Mouse (Mus musculus) heart, adult 8-10 months (tissue): ENCODE measurements around the gene Emc6. TPM values are rescaled to one million over a fixed set of nuclear protein-coding genes. Genes with fewer than 3 reads are reported as not detected.

Experiments
- DNase-seq: peaks from one replicate; pipeline ENCODE4 v3.0.0; 2022; ENCODE audit warnings: low spot score
- total RNA-seq, 4 experiments: library from RNA; stranded (reverse); gene quantifications; 2 replicates each; pipeline ENCODE4 v1.2.4; 2022

Gene Emc6
- total RNA-seq = 10 to 100 TPM; 80.9 to 93.8 (median 89.9) TPM

- peak; percentile 96 for DNase-seq
Observed at GRCm38 (mm10) chr11:73176608-73177508, at the start of gene Emc6, which contains the start of gene Tax1bp3. Gene Emc6, minus strand, starts transcription at chr11:73177037. Gene Tax1bp3, plus strand, starts transcription at chr11:73177083.

GRCm38 (mm10) chr11:73225856-73226255 is 49.0 kb upstream of the Emc6 start:
- DNase-seq = no peak

- DNase-seq = peak; percentile 28
Observed at GRCm38 (mm10) chr11:73223966-73224365, 47.1 kb upstream of the Emc6 start.

- DNase-seq = no peak
Observed at GRCm38 (mm10) chr11:73222846-73223245, 46.0 kb upstream of the Emc6 start.

- no peak for DNase-seq
Observed at GRCm38 (mm10) chr11:73220651-73221050, 43.8 kb upstream of the Emc6 start.

GRCm38 (mm10) chr11:73219671-73220070 is 42.8 kb upstream of the Emc6 start:
- no peak for DNase-seq

GRCm38 (mm10) chr11:73213956-73214355 is 37.1 kb upstream of the Emc6 start:
- DNase-seq = no peak

- no peak for DNase-seq
Observed at GRCm38 (mm10) chr11:73207621-73208020, 30.8 kb upstream of the Emc6 start.

- DNase-seq = no peak
Observed at GRCm38 (mm10) chr11:73205194-73205593, 28.4 kb upstream of the Emc6 start.

GRCm38 (mm10) chr11:73203895-73204294 is 27.1 kb upstream of the Emc6 start:
- peak; percentile 35 for DNase-seq

- DNase-seq = no peak
Observed at GRCm38 (mm10) chr11:73201597-73201996, 24.8 kb upstream of the Emc6 start.

- no peak for DNase-seq
Observed at GRCm38 (mm10) chr11:73201021-73201420, 24.2 kb upstream of the Emc6 start.

GRCm38 (mm10) chr11:73199879-73200278 is 23.0 kb upstream of the Emc6 start:
- DNase-seq = no peak

- DNase-seq = peak; percentile 96
Observed at GRCm38 (mm10) chr11:73199230-73199712, 22.4 kb upstream of the Emc6 start, which contains the start of gene Shpk. Gene Shpk, plus strand, starts transcription at chr11:73199460.

- peak; percentile 91 for DNase-seq
Observed at GRCm38 (mm10) chr11:73198603-73199229, 21.9 kb upstream of the Emc6 start, which contains the start of gene Ctns. Gene Ctns, minus strand, starts transcription at chr11:73199042.

GRCm38 (mm10) chr11:73198190-73198589 is 21.4 kb upstream of the Emc6 start:
- DNase-seq = no peak

GRCm38 (mm10) chr11:73194444-73194843 is 17.6 kb upstream of the Emc6 start:
- DNase-seq = no peak

- DNase-seq = no peak
Observed at GRCm38 (mm10) chr11:73193047-73193446, 16.2 kb upstream of the Emc6 start.

GRCm38 (mm10) chr11:73187231-73187630 is 10.4 kb upstream of the Emc6 start:
- no peak for DNase-seq

- DNase-seq = no peak
Observed at GRCm38 (mm10) chr11:73185872-73186615, 9.2 kb upstream of the Emc6 start.

- DNase-seq = no peak
Observed at GRCm38 (mm10) chr11:73177895-73178294, 1.1 kb upstream of the Emc6 start.

GRCm38 (mm10) chr11:73177509-73177875 is 655 bp upstream of the Emc6 start:
- DNase-seq = peak; percentile 84
